Mouse (Mus musculus) bone marrow, adult 2 months (tissue): ENCODE data around the gene Tuba3a.

Source experiments
- CTCF ChIP-seq: fragments of 200-500 bp; IDR thresholded peaks from 2 replicates; pipeline ENCODE4 v1.5.1; 2011; ENCODE audit warnings: low read length, control low read depth; ENCODE audit not compliant: control insufficient read depth, insufficient read depth
- POLR2A ChIP-seq: fragments of 200-500 bp; IDR thresholded peaks from 2 replicates; pipeline ENCODE4 v1.6.1; 2011; ENCODE audit warnings: low read depth, mild to moderate bottlenecking, control low read depth, low read length, borderline replicate concordance; ENCODE audit not compliant: control insufficient read depth

GRCm38 (mm10) chr6:125244551-125244950 lies 41.3 kb downstream of the Tuba3a start:
- TF ChIP-seq CTCF (no peak), POLR2A (no peak)
